Mouse (Mus musculus): ENCODE results near the gene Cdx2.
A peak's percentile ranks its signal among the peaks of the same experiment; 100 is the strongest.

Gene Cdx2

DNA sequence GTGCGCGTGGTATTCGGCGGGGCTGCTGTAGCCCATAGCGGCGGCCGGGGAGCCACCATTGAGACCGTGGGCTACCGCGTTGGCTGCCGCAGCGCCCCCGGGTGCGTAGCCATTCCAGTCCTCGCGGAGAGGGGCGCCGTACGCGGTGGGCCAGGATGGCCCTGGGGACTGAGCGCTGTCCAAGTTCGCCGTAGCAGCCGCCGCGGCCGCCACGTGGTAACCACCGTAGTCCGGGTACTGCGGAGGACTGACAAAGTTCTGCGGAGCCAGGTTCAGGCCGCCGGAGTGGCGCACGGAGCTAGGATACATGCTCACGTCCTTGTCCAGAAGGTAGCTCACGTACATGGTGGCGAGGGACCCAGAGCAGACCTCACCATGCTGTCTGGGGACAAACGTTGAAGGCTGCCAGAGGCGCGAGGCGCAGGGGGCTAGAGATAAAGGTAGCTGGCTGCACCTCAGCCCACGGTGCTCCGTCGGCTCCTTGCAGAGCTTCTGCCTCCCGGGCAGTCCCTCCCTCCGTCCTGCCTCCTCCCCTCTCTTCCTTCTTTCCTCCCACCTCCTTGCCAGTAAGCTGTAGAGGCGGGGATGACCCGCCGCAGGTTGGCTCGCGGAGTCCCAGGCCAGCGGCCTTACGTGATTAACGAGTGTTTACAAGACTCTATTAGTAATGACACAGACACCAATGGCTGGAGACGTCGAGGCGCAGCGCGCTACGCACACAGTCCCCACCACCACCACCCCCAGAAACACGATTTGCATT, at the start of gene Cdx2:
Cdx2 (minus strand) TSS at position 633 of the 760 bp plus-strand sequence.
- peak; percentile 48 for DNase-seq (ENCODE audit: low spot score)

DNA sequence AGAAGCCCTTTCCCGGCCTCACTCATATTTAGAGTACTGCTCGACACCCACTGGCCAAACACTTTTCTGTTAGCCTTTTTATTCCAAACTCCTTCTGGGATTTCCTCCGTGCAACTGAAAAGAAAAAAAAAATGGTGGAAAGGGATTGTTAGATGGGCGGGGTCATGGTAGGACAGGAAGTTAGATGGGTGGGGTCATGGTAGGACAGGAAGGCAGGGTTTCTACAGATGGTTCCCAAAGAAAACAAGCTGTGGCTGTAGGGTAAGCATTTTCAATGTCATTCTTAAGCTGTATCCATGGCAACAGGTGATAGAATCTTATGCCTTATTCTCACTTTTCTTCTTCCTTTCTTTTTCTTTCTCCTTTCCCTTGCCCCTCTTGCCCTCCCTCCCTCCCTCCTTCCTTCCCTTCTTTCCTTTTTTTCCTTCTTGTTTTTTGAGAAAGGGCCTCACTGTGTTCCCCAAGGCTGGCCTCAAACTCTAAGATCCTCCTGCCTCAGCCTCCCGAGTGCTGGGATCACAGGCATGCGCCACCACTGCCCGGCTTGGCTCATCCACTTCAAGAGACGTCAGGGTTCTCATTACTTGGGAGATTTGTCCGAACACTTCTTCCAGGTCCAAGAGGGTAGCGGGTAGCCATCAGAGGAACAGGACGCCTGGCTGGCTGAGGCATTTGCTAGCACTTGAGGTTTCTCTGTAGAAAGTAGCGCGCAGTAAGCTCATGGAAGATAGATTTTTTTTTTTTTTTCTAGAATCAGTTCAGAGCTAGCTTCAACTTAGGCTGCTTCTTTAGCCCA, 49.4 kb upstream of the Cdx2 start:
- no peak for DNase-seq (ENCODE audit: low spot score)

DNA sequence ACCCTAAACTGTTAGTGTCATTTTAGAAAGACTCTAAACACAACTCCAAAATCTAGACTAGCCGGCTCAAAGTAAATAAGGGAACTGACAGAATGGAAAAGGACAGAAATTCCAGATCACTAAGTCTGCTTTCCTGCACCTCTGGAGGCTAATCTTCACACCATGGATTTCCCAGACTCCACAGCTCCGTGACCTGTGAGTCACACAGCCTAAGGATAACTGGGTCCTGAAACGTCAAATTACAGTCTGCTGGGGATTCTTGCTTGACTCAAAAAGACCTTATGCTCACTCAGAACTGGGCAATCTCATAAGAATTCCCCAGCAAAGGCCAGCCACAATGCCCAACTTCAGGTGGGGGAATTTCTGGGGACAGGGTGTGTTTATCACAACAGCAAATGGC, 48.7 kb upstream of the Cdx2 start:
- DNase-seq (ENCODE audit: low spot score) = no peak

DNA sequence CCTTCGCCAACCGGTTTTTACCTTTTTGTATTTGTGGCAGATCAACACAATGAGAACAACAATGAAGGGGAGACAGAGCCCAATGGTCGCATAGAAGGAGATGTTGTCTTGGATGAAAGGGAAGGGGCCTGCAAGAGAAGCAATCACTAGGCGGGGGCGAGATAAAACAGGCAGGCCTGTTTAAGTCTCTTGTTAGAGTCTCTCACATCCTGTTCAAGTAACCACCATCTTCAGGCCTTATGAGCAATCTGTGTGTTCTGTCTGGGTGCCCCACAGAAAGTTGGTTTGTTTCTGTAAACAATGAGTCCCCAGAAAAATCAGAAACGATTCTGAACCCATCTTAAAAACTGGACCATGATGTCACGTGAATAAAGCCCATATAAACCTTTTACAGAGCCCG, 47.9 kb upstream of the Cdx2 start:
- DNase-seq (ENCODE audit: low spot score) = no peak

DNA sequence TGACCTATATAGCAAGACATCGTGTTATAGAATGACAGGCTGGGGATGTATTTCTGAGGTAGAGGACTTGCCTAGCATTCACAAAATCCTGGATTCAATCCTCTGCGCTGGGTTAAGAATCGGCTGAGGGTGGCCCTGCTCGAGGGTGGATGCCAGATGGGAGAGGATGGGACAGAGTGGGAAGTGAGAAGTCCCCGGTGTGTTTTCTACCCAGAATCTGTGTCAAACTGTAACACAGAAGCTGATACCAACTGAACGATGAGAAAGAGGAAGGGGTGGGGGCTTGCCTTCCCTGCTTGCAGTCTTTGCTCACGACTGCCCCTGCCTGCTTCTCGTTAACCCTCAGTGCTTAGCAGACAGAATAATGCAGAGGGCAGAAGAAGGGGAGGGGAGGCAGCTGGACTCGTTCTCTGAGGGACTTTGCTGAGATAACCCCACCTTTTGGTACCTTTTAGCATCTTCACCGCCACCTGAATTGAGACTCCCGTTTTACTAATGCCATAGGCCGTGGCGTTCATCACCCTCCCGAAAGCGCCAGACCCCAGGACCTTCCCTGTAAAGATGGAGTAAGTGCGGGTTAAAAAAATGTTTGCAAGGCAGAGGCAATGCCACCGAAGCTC, 47.2 kb upstream of the Cdx2 start:
- no peak for DNase-seq (ENCODE audit: low spot score)

DNA sequence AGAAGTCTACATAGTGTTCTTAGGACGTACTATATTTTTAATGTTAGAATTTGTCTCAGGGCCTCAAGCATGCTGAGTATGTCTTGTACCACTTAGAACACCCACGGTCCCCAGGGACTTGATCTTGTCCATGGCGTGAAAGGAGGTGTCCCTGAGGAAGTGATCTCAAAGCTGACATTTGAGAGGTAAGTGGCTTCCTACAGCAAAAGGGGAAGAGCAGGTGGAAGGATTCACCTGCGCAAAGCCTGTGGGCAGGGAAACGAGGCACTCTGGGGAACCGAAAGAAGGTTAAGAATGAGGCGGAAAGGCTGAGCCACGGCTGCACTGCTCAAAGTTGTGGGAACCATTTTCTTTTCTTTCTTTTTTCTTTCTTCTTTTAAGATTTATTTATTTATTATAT, 44.9 kb upstream of the Cdx2 start:
- DNase-seq (ENCODE audit: low spot score) = no peak

DNA sequence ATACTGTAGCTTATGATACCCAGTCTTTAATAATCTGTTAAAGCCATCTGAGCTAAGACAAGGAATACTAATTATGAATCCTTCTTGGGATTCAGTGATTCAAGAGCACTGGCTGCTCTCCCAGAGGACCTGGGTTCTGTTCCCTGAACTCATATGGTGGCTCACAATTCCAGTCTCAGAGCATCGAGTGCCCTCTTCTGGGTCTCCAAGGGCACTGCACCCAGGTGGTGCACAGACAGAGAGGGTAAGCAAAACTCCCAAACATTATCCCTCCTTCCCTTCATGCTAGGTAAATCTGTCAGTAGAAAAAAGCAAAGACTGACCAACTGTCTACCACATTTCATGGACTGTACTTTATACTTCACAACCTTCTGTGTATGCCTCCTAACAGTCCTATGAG, 38.9 kb upstream of the Cdx2 start:
- DNase-seq (ENCODE audit: low spot score) = no peak

DNA sequence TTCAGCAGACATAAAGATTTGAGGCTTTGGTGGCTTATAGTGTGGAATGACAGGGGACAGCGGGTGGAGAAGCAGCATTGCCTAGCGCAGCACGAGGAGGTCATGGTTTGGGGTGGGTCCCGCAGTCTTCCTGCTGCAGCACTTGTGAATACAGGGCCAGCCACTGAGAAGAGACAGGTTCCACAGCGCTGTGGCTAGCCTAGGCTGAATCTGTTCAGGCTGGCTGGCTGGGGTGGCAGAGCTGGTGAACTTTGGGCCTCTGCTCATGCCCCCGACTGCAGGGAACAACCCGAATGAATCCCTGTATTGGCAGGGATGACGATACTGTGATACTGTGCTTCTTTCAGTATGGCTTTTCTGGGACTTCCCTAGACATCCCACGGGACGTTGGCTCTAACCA, 36.8 kb upstream of the Cdx2 start:
- DNase-seq (ENCODE audit: low spot score) = no peak

DNA sequence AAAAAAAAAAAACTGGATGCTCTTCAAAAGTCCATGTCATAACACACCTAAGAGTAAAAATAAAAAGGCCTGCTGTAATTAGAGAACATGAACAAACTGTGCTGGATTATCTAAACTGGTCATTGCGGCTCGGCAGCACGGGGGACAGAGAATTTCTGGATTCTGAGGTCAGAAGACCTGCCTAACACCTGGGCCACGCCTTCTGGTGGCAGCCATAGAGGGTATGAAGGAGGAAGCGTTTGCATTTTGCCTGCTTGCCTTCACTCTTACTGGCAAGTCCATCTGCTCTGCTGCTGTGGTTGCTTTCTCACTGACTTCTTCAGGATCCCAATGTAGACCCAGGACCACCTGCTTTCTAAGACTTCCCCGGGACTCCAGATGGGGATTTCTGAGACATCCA, 35.8 kb upstream of the Cdx2 start:
- DNase-seq (ENCODE audit: low spot score) = no peak

DNA sequence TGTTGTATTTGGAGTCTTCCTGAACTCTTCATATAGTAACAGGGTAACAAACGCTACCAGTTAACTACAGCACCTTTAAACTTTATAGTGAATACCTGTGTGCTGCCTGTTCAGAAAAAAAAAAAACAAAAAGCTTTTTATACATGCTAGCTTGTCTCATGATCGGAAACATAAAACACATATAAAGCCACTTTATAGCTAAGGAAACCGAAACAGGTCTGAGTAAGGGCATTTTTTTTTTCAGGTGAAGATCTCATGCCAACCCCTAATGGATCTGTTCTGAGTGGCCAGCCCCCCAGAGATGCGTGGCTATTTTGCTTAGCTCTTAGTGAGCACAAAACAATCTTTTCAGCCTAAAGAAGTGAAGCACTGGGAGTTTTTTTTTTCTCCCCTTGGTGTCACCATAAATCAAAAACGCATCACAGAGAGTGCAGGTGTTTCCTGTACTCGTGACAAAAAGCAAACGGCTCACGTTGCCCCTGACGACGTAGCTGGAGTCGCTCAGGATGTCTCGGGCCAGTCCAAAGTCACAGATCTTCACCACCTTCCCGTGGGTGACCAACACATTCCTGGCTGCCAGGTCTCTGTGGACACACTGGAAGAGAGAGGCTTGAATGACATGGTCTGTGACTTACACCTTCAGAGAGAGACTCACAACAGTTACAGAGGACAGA, 33.8 kb upstream of the Cdx2 start:
- DNase-seq (ENCODE audit: low spot score) = no peak

DNA sequence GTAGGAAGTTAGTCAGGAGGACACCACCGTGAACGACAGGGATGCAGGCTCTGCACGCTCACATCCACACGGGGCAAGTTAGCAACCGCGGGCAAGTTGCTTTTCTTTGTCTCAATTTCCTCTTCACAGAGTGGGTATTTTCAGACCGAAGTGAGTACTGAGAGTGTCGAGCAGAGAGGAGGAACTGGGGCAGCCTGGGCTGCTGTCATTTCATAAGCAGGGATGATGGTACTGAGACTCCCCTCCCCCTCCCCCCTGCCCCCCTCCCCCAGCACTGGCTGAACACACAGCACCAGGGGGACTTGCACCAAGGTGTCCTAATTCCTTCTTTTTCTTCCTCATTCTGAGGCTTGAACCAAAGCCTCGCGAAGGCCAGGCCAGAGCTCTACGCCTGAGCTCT, 32.5 kb upstream of the Cdx2 start:
- no peak for DNase-seq (ENCODE audit: low spot score)

DNA sequence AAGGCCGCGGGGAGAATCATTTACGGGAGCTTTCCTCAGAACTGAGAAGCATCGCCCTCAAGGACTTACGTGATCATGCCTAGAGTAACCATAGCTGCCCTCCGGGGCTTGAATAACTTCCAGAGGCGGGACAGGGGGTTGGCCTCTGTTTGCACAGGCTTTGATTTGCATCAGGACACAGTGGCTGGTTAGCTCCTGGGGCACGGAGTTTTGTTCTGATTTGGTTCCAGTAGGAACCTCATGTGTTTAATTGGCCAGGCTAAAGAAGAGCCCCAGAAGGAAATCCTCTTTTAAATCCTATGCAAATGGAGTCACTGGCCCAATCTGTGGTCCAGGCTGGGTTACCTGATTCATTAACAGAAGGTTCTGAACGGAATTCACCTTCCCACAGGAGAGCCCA, 31.9 kb upstream of the Cdx2 start:
- no peak for DNase-seq (ENCODE audit: low spot score)

DNA sequence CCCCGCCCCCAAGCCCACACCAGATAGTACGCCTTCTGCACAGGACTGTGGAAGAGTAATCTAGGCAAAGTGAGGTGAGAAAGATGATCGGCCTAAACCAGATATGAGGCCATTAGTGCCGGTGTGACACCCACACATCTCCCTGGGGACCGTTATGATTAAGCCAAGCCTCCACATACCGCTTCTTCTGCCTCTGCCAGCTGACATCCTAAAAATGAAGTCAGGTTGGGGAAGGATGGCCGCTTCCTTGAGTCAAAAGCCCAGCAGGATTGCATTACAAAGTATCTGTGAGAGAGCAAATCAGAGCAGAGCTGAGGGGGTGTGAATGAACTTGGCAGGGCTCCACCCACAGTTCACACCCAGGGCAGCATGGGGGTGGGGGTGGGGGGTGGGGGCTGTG, 25.6 kb upstream of the Cdx2 start:
- DNase-seq (ENCODE audit: low spot score) = no peak

DNA sequence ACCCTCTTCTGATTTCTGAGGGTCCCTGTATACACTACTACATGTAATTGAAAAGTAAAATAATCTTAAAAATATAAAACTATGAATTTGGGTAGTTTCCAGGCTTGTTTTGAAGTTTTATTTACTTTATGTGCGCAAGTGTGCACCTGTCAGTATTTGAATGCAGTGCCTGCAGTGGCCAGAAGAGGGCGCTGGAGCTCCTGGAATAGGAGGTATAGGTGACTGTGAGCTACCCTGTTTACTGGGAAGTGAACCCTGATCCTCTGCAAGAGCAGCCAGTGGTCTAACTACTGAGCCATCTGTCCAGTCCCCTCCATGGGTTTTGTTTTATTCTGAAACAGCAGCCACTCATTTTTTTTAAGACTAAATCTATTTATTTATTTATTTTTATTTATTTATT, 24.5 kb upstream of the Cdx2 start:
- peak; percentile 71 for DNase-seq (ENCODE audit: low spot score)

DNA sequence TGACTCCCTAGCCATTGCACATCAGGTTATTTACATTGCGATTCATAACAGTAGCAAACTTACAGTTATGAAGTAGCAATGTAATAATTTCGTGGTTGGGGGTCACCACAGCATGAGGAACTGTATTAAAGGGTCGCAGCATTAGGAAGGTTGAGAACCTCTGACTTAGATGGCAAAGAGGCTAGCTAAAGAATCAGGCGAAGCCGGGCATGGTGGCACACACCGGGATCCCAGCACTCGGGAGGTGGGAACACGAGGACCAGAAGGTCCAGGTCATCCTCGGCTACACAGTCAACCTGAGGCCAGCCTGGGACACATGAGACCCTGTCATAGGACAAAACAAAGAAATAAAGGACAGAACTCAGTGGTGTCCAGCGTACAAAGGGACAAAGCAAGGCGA, 22.9 kb upstream of the Cdx2 start:
- DNase-seq (ENCODE audit: low spot score) = no peak

DNA sequence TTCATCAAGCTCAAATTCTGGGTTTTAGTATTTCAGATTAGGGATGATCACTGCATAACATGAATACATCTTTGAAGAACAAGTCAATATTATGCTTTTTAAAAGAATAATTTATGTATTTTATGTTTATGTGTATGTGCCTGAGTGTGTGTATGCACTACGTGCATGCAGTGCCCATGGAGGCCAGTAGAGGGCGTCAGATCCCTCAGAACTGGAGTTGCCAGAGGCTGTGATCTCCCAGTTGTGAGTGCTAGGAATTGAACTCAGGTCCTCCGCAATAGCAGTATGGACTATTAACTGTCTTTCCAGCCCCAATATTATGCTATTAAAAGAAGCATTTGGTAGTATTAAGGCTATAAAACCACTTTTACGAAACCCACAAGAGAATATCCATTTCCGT, 20.6 kb upstream of the Cdx2 start:
- no peak for DNase-seq (ENCODE audit: low spot score)

DNA sequence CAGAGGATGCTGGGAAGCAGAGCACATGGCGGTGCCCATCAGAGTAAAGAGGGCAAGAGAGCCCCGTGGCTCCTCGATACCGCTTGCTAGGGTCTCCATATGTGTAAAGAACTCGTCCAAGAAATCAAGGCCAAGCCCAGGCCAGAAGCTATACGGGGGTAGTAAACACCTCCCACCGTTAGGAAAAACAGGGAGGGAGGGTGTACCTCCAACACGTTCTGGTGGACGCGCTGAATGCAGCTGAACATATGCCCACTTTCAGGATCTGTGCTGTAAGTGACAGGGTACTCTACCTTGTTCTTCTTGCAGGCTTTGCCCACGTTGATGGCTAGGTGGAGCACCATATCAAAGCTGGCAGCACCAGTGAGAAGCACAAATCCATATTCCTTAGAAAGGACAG, 18.9 kb upstream of the Cdx2 start:
- DNase-seq (ENCODE audit: low spot score) = no peak

DNA sequence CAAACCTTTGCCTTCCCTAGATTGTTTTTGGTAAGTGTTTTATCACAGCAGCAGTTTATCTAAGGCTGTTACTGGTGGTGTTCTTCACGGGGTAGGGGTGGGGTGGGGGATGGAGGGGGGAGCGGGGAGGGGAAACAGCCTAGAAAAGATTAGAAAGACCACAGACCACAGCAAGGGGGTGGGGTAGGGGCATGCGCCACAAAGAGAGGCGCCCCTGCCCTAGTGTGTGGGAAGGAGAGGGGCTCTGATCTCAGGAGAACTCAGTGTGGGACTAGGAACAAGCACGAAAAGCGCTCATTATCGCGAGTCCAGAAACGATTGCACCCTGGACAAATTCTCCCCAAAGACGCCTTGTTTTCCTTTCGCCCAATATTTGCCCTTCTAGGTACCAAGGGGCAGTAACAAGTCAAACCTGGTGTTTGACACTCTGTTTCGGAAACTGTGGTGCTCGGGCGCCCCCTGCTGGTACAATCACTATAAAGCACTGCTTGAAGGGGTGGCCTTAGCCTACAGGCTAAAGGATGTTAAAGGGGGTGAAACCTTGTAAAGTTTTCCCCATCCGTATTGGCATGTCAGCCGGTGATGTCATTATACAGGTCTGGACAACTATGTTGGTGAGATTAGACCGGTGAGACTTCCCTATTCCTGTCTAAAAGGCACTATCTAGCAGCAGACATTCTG, 16.3 kb upstream of the Cdx2 start:
- peak; percentile 85 for DNase-seq (ENCODE audit: low spot score)

DNA sequence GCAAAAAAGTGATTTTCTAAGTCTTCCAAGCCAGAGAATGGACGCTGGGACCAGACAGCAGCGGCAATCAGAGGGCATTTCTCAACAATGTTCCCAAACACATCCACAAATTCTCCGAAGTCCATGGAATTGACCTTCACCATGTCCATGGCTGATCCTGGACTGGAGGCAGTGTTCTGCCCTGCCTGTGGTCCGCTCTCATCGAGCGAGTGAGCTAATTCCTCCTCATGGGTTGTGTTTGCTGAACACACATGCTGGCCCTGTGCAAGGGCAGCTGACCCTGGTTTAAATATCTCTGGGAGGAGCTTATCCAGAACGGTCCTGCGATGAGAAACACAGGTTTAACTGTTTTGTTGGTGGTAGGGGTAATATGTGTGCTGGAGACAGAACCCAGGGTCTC, 15.1 kb upstream of the Cdx2 start, which contains the start of gene Urad:
Urad (minus strand) TSS at position 258 of the 400 bp plus-strand sequence.
- DNase-seq (ENCODE audit: low spot score) = no peak

DNA sequence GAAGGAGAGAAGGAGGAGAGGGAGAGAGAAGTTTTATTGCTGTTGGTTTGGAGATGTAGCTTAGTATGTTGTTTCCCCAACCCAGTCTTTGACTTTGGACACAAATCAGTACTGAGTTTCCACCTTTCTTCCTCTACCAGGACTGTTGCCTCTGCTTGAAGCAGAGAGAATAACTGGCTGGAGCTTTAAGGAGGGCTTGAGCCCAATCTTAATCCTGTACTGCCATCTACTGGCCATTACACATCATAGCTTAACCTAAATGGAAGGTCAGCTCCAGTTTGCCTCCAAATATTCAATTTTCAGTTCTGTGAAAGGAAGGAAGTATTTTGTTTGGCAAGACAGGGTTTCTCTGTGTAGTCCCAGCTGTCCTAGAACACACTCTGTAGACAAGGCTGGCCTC, 12.6 kb upstream of the Cdx2 start:
- peak; percentile 90 for DNase-seq (ENCODE audit: low spot score)

DNA sequence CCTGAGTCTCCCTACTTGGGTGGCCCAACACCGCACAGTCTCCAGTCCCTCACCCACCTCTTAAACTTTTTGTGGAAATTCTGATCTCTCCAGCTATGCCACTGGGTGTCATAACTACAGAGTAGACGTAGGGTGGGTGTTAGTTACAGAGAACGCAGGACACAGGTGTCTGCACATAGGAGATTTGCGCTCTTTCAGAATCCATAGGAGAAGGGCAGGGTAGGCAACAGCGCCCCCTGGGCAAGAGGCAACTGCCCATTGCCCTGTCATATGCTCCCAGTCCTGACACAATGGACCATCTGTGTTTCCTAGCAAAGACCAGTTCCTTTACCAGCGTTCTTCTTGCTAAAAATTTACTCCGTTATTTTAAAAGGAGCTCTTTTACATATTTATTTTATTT, 10.9 kb upstream of the Cdx2 start:
- no peak for DNase-seq (ENCODE audit: low spot score)

DNA sequence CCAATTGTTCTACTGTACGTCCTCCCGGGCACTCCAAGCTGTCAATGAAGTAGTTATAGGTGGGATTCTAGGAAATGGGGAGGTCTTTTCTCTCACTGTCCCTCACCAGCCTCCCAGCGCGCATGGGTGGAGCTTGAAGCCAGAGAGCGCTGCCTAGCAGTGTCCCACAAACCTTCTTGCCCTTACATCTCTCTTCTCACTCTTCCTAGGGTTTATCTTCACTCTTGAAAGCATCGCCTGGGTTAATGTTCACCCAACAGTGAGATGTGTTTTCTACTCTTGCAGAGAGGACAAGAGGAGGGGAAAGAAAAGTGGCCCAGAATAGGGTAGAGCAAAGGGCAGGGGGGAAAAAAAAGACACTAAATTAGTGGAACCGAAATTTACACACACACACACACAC, 10.3 kb upstream of the Cdx2 start:
- DNase-seq (ENCODE audit: low spot score) = no peak
